Mouse (Mus musculus) neural tube, embryonic 14.5 days (tissue): ENCODE measurements around the gene Adh5. TPM values are rescaled to one million over a fixed set of nuclear protein-coding genes. Genes with fewer than 3 reads are reported as not detected.

ENCODE experiments used
- ATAC-seq: fragments of 200-750 bp; cut with Nextera tagmentation; 2 replicates; pipeline ENCODE4 v1.8.0; 2017; ENCODE audit warnings: low read depth, mild to moderate bottlenecking, moderate TSS enrichment, moderate library complexity
- H3K27ac ChIP-seq: fragments of 300-500 bp; sonication (generic); 2 replicates; pipeline ENCODE4 v1.5.1; 2014; ENCODE audit warnings: low read depth, mild to moderate bottlenecking, control low read depth, low read length, moderate library complexity, mixed read lengths
- H3K27me3 ChIP-seq: fragments of 300-500 bp; sonication (generic); 2 replicates; pipeline ENCODE4 v1.6.1; 2014; ENCODE audit warnings: low read length; ENCODE audit not compliant: control insufficient read depth, insufficient read depth
- H3K36me3 ChIP-seq: fragments of 300-500 bp; sonication (generic); 2 replicates; pipeline ENCODE4 v1.6.1; 2014; ENCODE audit warnings: low read length, mixed read lengths; ENCODE audit not compliant: control insufficient read depth, insufficient read depth
- H3K4me1 ChIP-seq: fragments of 300-500 bp; sonication (generic); 2 replicates; pipeline ENCODE4 v1.6.1; 2014; ENCODE audit warnings: low read length; ENCODE audit not compliant: control insufficient read depth, insufficient read depth
- H3K4me2 ChIP-seq: fragments of 300-500 bp; sonication (generic); 2 replicates; pipeline ENCODE4 v1.6.1; 2014; ENCODE audit warnings: mild to moderate bottlenecking, low read depth, low read length, control low read depth
- H3K4me3 ChIP-seq: fragments of 300-500 bp; sonication (generic); 2 replicates; pipeline ENCODE4 v1.5.1; 2014; ENCODE audit warnings: low read depth, low read length, control low read depth, mixed read lengths
- H3K9ac ChIP-seq: fragments of 300-500 bp; sonication (generic); replicated peaks from 2 replicates; pipeline ENCODE4 v1.6.1; 2014; ENCODE audit warnings: low read depth, mild to moderate bottlenecking, control low read depth, low read length, mixed read lengths
- H3K9me3 ChIP-seq: fragments of 300-500 bp; sonication (generic); 2 replicates; pipeline ENCODE4 v1.6.1; 2016; ENCODE audit warnings: low read length; ENCODE audit not compliant: control insufficient read depth
- WGBS: fragments of 180-500 bp; shearing (Covaris S2); extraction: QIAGEN DNeasy Blood & Tissue Kit; methylation state at CpG from one replicate; pipeline ENCODE4 v1.1.7; 2014; 5-methylcytosine and 5-hydroxymethylcytosine counted together
- polyA plus RNA-seq: library from polyadenylated mRNA; unstranded; fragments of >200 nt; fragmentation: Nextera tagmentation; extraction: Ambion mirVana; gene quantifications from 2 replicates; pipeline ENCODE4 v1.2.1, GENCODE M21; 2014

The Adh5 gene
- 204 and 218 TPM in 2 replicates for polyA plus RNA-seq

DNA sequence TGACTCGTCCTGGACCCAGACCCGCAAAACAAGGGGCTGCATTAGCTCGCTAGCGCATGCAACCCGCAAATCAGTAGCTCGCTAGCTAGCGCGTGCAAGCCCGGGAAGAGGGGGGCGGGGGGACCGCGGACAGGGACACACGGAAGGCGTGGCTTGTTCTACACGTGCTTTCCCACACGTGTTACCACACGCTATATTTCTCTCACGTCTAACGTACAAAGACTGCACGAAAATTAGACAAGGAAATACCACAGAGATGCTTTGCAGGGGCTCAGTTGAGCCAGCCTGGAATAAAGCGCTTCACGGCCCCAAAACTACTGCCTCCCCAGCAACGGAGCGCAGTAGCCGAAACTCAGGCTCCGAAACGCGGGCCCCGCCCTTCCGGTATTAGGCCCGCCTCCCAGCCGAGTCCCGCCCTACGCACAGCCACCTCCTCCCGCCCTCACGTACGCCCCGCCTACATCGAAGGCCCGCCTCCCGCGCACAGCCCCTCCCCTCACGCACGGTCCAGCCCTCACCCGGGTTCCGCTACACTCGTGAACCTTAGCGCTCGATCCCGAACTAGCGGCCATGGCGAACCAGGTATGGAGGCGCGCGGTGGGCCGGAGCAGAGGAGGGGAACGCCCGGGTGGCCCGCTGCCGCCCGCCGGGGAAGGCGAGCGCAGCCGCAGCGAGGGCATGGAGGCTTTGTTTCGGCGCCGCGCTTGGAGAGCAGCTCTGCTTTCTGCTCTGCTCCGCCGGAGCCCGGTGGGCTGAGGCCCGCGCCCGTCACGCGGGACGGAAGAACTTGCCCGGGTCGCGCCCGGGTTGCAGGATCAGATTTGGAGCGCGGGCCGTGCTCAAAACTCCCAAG lies at the start of gene Adh5:
Gene Adh5 (plus strand): TSS at position 482 of the 853 bp plus-strand sequence.
- Histone ChIP-seq H3K27ac (peak within 1 kb of the TSS; percentile 79), H3K4me1 (peaks cover 7% of the 10 kb centered on the region), H3K9me3 (no peaks in the 10 kb centered on the region), H3K4me2 (peak within 1 kb of the TSS; percentile 71), H3K27me3 (no peaks in the 10 kb centered on the region), H3K36me3 (peaks cover 9% of the 10 kb centered on the region; the same call in 1 of the 2 replicates), H3K4me3 (peak within 1 kb of the TSS; percentile 80), H3K9ac (peak within 1 kb of the TSS; percentile 69)
- peak; percentile 99 for ATAC-seq
- WGBS, result under 1% methylated on average over 86 of the region's 86 CpGs

GRCm38 (mm10) chr3:138404872-138405271 lies 38.0 kb upstream of the Adh5 start:
- Histone ChIP-seq H3K27ac (no peak overlapping the region), H3K27me3 (no peaks in the 10 kb centered on the region), H3K9ac (no peak overlapping the region), H3K36me3 (no peaks in the 10 kb centered on the region), H3K4me2 (no peak overlapping the region), H3K4me1 (no peaks in the 10 kb centered on the region), H3K9me3 (no peaks in the 10 kb centered on the region), H3K4me3 (no peak overlapping the region)
- WGBS, result 85% methylated on average over 3 of the region's 3 CpGs
- ATAC-seq, result no peak

DNA sequence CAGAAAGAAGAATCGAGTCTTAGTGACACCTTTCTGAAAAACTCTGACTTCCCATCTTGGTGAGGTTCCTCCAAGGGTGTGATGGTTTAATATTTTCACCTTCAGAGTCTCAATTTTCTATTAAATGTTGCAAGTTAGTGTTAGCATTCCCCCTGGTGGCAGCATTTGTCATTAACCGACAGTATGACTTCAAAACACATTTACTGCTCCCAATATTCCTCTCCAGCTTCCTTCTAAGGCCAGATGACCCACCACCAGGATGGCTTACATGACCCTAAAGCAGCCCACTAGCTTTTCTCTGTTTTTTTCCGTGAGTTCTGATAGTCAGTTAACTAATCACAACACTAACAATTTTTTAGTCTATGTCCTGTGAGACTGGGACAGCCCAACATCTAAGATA lies 37.6 kb upstream of the Adh5 start:
- Histone ChIP-seq H3K27ac (no peak overlapping the region), H3K9ac (no peak overlapping the region), H3K27me3 (no peaks in the 10 kb centered on the region), H3K9me3 (no peaks in the 10 kb centered on the region), H3K4me2 (no peak overlapping the region), H3K4me1 (no peaks in the 10 kb centered on the region), H3K4me3 (no peak overlapping the region), H3K36me3 (no peaks in the 10 kb centered on the region)
- no peak for ATAC-seq
- WGBS, result 46% methylated on average over 3 of the region's 3 CpGs

DNA sequence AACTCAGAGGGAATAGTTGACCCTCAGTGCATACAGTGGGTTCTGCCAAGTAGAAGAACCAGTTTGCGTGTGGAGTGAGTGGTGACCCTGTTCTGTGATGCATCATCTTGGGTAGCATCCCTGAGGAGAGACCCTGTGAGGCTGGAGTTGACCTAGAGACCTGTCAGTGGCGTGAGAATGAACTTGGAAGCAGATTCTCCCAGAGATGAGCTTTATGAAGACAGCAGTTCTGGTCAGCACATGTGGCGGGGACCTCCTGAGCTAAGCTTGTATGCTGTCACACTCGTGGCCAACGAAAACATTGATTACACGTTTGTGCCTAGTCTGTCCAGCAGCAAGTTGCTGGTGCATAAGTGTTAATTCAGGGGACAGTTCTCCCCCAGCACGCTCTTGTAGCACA lies 37.1 kb upstream of the Adh5 start:
- Histone ChIP-seq H3K9ac (no peak overlapping the region), H3K36me3 (no peaks in the 10 kb centered on the region), H3K27me3 (no peaks in the 10 kb centered on the region), H3K4me1 (no peaks in the 10 kb centered on the region), H3K27ac (no peak overlapping the region), H3K9me3 (no peaks in the 10 kb centered on the region), H3K4me3 (no peak overlapping the region), H3K4me2 (no peak overlapping the region)
- ATAC-seq, result no peak
- 80% methylated on average over 7 of the region's 7 CpGs for WGBS

DNA sequence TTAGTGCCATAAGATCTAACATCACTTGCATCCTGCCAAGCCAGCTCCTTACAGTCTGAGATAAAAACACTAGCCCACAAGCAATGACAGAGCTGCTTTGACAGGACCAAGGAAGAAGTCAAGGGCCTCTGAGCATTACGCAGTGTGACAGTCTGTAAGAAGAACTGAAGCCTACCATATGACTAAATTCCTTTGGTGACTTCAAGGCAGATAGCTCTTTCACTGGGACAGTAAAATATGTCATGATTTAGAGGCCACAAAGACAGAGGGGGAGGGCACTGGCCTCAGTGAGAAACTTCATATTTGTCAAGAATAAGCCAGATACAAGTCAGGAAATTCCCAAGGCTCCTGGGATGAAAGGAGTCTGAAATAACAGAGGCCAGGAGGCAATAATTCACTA lies 35.0 kb upstream of the Adh5 start:
- H3K4me1 ChIP-seq, result no peaks in the 10 kb centered on the region
- no peak overlapping the region for H3K4me2 ChIP-seq
- no peak for ATAC-seq
- H3K36me3 ChIP-seq, result no peaks in the 10 kb centered on the region
- 89% methylated on average over 1 of the region's 1 CpGs for WGBS
- no peak overlapping the region for H3K9ac ChIP-seq
- H3K27me3 ChIP-seq, result no peaks in the 10 kb centered on the region
- H3K27ac ChIP-seq, result no peak overlapping the region
- H3K4me3 ChIP-seq, result no peak overlapping the region
- no peaks in the 10 kb centered on the region for H3K9me3 ChIP-seq

GRCm38 (mm10) chr3:138409585-138409984 lies 33.3 kb upstream of the Adh5 start:
- no peak overlapping the region for H3K9ac ChIP-seq
- no peak overlapping the region for H3K27ac ChIP-seq
- ATAC-seq, result no peak
- no peaks in the 10 kb centered on the region for H3K27me3 ChIP-seq
- 83% methylated on average over 1 of the region's 1 CpGs for WGBS
- H3K4me3 ChIP-seq, result no peak overlapping the region
- H3K4me1 ChIP-seq, result no peaks in the 10 kb centered on the region
- H3K4me2 ChIP-seq, result no peak overlapping the region
- no peaks in the 10 kb centered on the region for H3K9me3 ChIP-seq
- H3K36me3 ChIP-seq, result no peaks in the 10 kb centered on the region

GRCm38 (mm10) chr3:138410211-138410610 lies 32.7 kb upstream of the Adh5 start:
- Histone ChIP-seq H3K4me3 (no peak overlapping the region), H3K9ac (no peak overlapping the region), H3K27ac (no peak overlapping the region), H3K9me3 (no peaks in the 10 kb centered on the region), H3K27me3 (no peaks in the 10 kb centered on the region), H3K4me2 (no peak overlapping the region), H3K4me1 (no peaks in the 10 kb centered on the region), H3K36me3 (no peaks in the 10 kb centered on the region)
- WGBS, result 80% methylated on average over 3 of the region's 3 CpGs
- no peak for ATAC-seq

DNA sequence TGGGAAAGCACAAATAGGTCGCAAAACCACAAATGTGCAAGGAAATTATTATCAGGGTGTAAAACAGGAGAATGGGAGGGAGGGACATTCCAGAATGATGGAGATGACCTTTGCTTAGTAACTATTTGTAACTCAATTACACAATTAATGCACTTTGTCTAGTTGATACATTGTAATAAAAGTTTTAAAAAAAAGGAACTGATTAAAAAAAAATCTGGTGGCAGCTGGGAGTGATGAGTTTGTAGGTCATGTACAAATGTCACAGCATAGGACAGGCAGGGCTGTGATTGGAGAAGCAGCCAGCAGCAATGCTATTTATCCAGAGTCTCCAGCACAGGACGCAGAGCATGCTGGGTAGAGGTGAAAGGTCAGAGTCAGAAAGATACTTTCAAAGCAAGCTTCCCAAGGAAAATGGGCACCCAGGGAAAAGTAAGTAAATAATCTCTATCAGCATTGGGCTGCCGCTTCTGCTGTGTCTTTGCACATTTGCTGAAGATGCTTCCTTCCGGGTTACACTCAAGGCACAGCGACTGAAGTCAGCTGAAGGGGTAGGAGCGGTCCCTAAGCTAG lies 27.7 kb upstream of the Adh5 start, which contains the start of gene Adh4:
Gene Adh4 (plus strand): TSS at position 346 of the 570 bp plus-strand sequence.
- H3K9ac ChIP-seq, result no peak within 1 kb of the TSS
- H3K27ac ChIP-seq, result no peak within 1 kb of the TSS
- H3K4me3 ChIP-seq, result no peak within 1 kb of the TSS
- 77% methylated on average over 6 of the region's 6 CpGs for WGBS
- H3K9me3 ChIP-seq, result no peaks in the 10 kb centered on the region
- H3K4me1 ChIP-seq, result no peaks in the 10 kb centered on the region
- no peaks in the 10 kb centered on the region for H3K36me3 ChIP-seq
- no peak for ATAC-seq
- no peaks in the 10 kb centered on the region for H3K27me3 ChIP-seq
- no peak within 1 kb of the TSS for H3K4me2 ChIP-seq

DNA sequence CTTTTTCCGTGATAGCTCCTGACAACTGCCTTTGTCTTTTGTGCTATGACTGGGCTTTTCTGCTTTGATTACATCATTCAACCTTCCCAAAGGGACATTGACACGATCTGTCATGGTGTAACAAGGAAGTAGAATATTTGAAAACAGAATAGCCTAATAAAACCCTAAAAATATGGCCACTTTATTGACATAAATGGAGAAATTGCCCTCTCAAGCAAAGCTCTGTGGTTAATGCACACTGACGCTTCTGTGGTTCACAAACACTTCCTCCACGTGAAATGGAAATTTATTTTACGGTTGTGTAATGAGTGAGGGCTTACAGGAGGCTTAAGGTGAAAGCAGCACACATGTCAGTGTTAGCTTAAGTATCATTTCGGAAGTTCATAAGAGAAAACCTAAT lies 23.5 kb upstream of the Adh5 start:
- Histone ChIP-seq H3K9me3 (no peaks in the 10 kb centered on the region), H3K4me2 (no peak overlapping the region), H3K9ac (no peak overlapping the region), H3K36me3 (no peaks in the 10 kb centered on the region), H3K4me1 (no peaks in the 10 kb centered on the region), H3K4me3 (no peak overlapping the region), H3K27me3 (no peaks in the 10 kb centered on the region), H3K27ac (no peak overlapping the region)
- WGBS, result 72% methylated on average over 6 of the region's 6 CpGs
- no peak for ATAC-seq
